Mouse (Mus musculus): ENCODE data around the gene Nkx6-2. TPM values are rescaled to one million over a fixed set of nuclear protein-coding genes. Genes with fewer than 3 reads are reported as not detected.

The Nkx6-2 gene
- polyA plus RNA-seq, 1 experiment from 2014 or later = 0.12 TPM

DNA sequence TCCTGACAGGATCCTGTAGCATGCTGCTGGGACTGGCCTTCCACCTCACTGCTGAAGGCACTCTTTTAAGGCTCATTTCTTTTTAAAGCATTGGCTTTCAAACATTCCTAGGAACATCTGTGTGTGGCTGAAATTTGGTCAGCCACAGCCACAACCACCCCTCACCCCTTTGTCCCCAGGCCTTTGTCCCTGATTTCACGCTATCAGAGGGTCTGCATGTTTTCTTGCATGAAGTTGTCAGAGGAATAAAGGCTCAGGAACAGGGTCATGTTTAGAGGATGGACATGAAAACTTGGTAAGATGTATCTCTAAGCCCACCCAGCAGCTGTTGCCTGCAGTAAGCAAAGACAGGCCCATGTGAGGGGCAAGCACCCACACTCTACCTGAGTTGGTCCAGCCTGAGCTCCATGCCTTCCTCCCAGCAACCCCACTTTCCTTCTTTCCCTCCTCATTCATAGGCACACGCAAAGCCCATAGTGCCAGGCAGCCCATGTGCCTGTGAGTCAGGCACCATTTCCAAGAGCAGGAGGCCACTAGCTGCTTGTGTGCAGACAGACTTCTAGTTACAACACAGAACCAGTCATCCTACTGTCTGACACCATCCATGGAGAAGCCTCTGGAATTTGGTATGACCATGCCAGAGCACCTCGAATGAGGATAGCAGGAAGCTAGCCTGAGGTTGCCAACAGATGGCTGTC, 32.4 kb downstream of the Nkx6-2 start:
- Histone ChIP-seq H3K4me3 (ENCODE audit: control insufficient read depth in 1 of 2, insufficient read depth in 1 of 2, low read depth in 1 of 2, low read length in 2 of 2) (no peak overlapping the region), H3K27ac (replicated peaks in 1 of 2; ENCODE audit: control insufficient read depth in 1 of 2, insufficient read depth in 1 of 2, low read depth in 2 of 2, low read length in 2 of 2) (no peak overlapping the region)
- WGBS = 83% methylated on average over 3 of the region's 3 CpGs

DNA sequence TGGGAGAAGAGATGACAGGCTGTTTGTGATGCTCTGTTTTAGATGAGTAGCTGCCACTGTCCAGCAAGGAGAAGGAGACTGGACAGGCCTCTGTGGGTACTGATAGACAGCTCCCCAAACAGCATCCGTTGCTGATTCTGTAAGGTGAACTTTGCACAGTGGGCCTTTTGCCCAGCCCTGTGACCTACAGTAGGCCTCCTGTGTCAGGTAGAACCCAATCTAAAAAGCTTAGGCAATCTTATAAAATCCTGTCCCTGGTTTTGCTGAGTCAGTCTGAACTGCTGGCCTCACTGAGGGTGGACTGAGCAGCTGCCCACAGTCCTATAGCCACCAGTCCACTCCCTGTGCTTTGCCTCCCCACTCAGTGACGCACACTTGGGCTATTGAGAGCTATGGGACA, 35.3 kb downstream of the Nkx6-2 start:
- Histone ChIP-seq H3K27ac (replicated peaks in 1 of 2; ENCODE audit: control insufficient read depth in 1 of 2, insufficient read depth in 1 of 2, low read depth in 2 of 2, low read length in 2 of 2) (no peak overlapping the region), H3K27me3 (ENCODE audit: control insufficient read depth, insufficient read depth, low read length) (no peaks in the 10 kb centered on the region), H3K9me3 (ENCODE audit: control insufficient read depth, low read length) (no peaks in the 10 kb centered on the region), H3K9ac (ENCODE audit: low read length) (no peak overlapping the region), H3K4me1 (ENCODE audit: control insufficient read depth in 2 of 2, insufficient read depth in 2 of 2, low read length in 2 of 2) (peaks cover 0 to 15% of the 10 kb centered on the region in 2 experiments; a peak in 2 of 4 replicates), H3K4me2 (ENCODE audit: low read length) (no peak overlapping the region), H3K36me3 (ENCODE audit: control insufficient read depth, insufficient read depth, low read length) (peaks cover 53% of the 10 kb centered on the region), H3K4me3 (ENCODE audit: control insufficient read depth in 1 of 2, insufficient read depth in 1 of 2, low read depth in 1 of 2, low read length in 2 of 2) (no peak overlapping the region)
- ATAC-seq (ENCODE audit: insufficient number of reproducible peaks, insufficient read depth, low FRiP score, low read depth) = no peak
- 72% methylated on average over 2 of the region's 2 CpGs for WGBS

More for the DNA sequence above, 32.4 kb downstream of the Nkx6-2 start:
- ATAC-seq (ENCODE audit: insufficient number of reproducible peaks, insufficient read depth, low FRiP score, low read depth) = no peak
- Histone ChIP-seq H3K4me2 (ENCODE audit: low read length) (no peak overlapping the region), H3K36me3 (ENCODE audit: control insufficient read depth, insufficient read depth, low read length) (peaks cover 34% of the 10 kb centered on the region; the same call in 1 of the 2 replicates), H3K4me1 (ENCODE audit: control insufficient read depth in 2 of 2, insufficient read depth in 2 of 2, low read length in 2 of 2) (peaks cover 0 to 8% of the 10 kb centered on the region in 2 experiments; a peak in 2 of 4 replicates), H3K9ac (ENCODE audit: low read length) (no peak overlapping the region), H3K9me3 (ENCODE audit: control insufficient read depth, low read length) (no peaks in the 10 kb centered on the region), H3K27me3 (ENCODE audit: control insufficient read depth, insufficient read depth, low read length) (no peaks in the 10 kb centered on the region)

DNA sequence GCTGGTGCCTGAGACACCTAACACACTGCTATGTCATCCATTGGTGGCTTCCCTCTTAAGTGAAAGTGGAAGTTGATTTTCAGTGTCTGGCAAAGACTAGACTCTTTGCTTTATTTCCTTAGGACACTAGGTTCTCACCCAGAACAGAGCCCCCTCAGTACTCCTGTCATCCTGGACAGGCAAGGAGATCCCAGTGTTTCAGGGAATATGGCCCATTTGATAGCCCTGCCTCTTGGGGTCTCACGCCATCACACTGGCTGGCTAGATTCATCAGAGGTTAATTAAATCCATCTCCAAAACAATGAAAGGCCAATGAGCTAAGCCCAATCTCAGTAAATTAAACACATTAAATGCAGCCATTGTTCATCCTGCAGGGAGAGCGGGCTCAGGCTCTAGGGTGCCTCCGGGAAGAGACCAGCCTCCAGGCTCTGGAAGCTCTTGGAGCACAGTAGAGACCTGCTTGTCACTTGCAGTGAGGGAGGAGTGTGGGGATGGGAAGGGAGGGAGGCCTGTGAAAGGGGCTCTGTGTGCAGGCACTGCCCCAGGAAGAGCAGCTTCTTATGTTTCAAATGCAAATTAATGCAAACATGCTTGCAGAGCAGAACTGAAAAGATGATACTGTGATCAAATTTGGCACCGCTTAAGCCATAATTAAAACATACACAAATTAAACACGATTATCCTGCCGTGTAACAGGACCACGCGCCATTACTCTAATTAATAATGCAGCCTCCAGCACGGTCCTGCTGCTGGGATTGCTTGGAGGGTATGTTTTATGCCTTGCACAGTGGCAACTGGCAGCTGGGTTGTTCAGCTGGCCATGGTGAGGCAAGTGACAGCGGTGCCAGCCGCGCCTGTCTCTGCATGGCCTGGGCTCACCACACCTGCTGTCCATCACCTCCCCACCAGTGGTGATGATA, 37.6 kb downstream of the Nkx6-2 start:
- WGBS = 64% methylated on average over 12 of the region's 12 CpGs
- H3K36me3 ChIP-seq (ENCODE audit: control insufficient read depth, insufficient read depth, low read length) = peaks cover 58% of the 10 kb centered on the region
- H3K27ac ChIP-seq (replicated peaks in 1 of 2; ENCODE audit: control insufficient read depth in 1 of 2, insufficient read depth in 1 of 2, low read depth in 2 of 2, low read length in 2 of 2) = peak overlapping the region in 1 of 2 experiments; percentile 41; a peak in 1 of 4 replicates
- H3K4me1 ChIP-seq (ENCODE audit: control insufficient read depth in 2 of 2, insufficient read depth in 2 of 2, low read length in 2 of 2) = peaks cover 0 to 15% of the 10 kb centered on the region in 2 experiments; a peak in 2 of 4 replicates
- ATAC-seq (ENCODE audit: insufficient number of reproducible peaks, insufficient read depth, low FRiP score, low read depth) = no peak; the same call in 1 of the 2 replicates
- H3K4me2 ChIP-seq (ENCODE audit: low read length) = no peak overlapping the region
- no peak overlapping the region for H3K9ac ChIP-seq (ENCODE audit: low read length)
- H3K4me3 ChIP-seq (ENCODE audit: control insufficient read depth in 1 of 2, insufficient read depth in 1 of 2, low read depth in 1 of 2, low read length in 2 of 2) = no peak overlapping the region
- no peaks in the 10 kb centered on the region for H3K27me3 ChIP-seq (ENCODE audit: control insufficient read depth, insufficient read depth, low read length)
- H3K9me3 ChIP-seq (ENCODE audit: control insufficient read depth, low read length) = no peaks in the 10 kb centered on the region

DNA sequence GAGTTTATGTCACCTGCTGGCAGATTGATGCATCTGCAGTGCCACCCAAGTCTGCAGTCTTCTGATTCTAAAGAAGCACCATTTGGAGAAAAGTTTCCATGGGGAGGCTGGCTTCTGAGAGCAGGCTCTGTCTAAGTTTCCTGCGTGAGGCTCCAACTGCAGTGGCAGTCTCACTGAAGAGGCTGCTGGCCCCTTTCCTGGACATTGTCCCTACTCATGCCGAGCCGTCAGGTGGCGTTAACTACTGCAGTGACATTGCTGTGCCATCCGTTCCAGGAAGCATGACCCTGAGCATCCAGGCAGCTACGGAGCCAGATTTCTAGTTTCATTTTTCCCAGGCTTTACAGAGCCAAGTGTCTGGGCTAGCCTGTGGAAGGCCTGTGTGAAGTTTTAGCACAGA, 41.2 kb downstream of the Nkx6-2 start:
- H3K4me1 ChIP-seq (ENCODE audit: control insufficient read depth in 2 of 2, insufficient read depth in 2 of 2, low read length in 2 of 2) = peaks cover 0 to 15% of the 10 kb centered on the region in 2 experiments; a peak in 2 of 4 replicates
- no peaks in the 10 kb centered on the region for H3K9me3 ChIP-seq (ENCODE audit: control insufficient read depth, low read length)
- H3K4me3 ChIP-seq (ENCODE audit: control insufficient read depth in 1 of 2, insufficient read depth in 1 of 2, low read depth in 1 of 2, low read length in 2 of 2) = no peak overlapping the region
- WGBS = 79% methylated on average over 6 of the region's 6 CpGs
- no peak overlapping the region for H3K9ac ChIP-seq (ENCODE audit: low read length)
- H3K36me3 ChIP-seq (ENCODE audit: control insufficient read depth, insufficient read depth, low read length) = peaks cover 79% of the 10 kb centered on the region
- no peak overlapping the region for H3K27ac ChIP-seq (replicated peaks in 1 of 2; ENCODE audit: control insufficient read depth in 1 of 2, insufficient read depth in 1 of 2, low read depth in 2 of 2, low read length in 2 of 2)
- no peak overlapping the region for H3K4me2 ChIP-seq (ENCODE audit: low read length)
- ATAC-seq (ENCODE audit: insufficient number of reproducible peaks, insufficient read depth, low FRiP score, low read depth) = no peak
- H3K27me3 ChIP-seq (ENCODE audit: control insufficient read depth, insufficient read depth, low read length) = no peaks in the 10 kb centered on the region

DNA sequence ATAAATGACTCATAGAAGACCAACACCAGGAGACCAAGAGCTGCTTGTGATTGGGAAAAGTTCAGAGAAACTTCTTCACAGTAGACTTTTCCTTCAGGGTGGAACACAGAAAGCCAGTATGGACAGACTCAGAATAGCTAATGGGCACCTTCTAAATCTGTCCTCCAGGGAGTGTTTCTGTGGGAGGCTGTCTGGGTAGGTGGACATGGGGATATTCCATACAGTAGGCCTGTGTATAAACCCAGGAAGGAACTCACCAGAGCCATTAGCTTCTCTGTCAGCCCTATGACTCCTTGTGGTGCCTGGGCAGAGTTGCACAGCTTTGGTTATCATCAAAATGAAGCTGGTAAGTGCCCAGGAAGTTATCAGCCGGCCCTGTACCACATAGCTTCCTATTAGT, 42.0 kb downstream of the Nkx6-2 start:
- WGBS = 25% methylated on average over 1 of the region's 1 CpGs
- peaks cover 87% of the 10 kb centered on the region for H3K36me3 ChIP-seq (ENCODE audit: control insufficient read depth, insufficient read depth, low read length)

GRCm38 (mm10) chr7:139538541-139538940, 44.1 kb downstream of the Nkx6-2 start:
- Histone ChIP-seq H3K9me3 (ENCODE audit: control insufficient read depth, low read length) (no peaks in the 10 kb centered on the region), H3K36me3 (ENCODE audit: control insufficient read depth, insufficient read depth, low read length) (peaks cover 84% of the 10 kb centered on the region), H3K27me3 (ENCODE audit: control insufficient read depth, insufficient read depth, low read length) (no peaks in the 10 kb centered on the region), H3K27ac (replicated peaks in 1 of 2; ENCODE audit: control insufficient read depth in 1 of 2, insufficient read depth in 1 of 2, low read depth in 2 of 2, low read length in 2 of 2) (no peak overlapping the region), H3K4me2 (ENCODE audit: low read length) (no peak overlapping the region), H3K9ac (ENCODE audit: low read length) (no peak overlapping the region), H3K4me1 (ENCODE audit: control insufficient read depth in 2 of 2, insufficient read depth in 2 of 2, low read length in 2 of 2) (no peaks in the 10 kb centered on the region), H3K4me3 (ENCODE audit: control insufficient read depth in 1 of 2, insufficient read depth in 1 of 2, low read depth in 1 of 2, low read length in 2 of 2) (no peak overlapping the region)
- 73% methylated on average over 2 of the region's 2 CpGs for WGBS
- ATAC-seq (ENCODE audit: insufficient number of reproducible peaks, insufficient read depth, low FRiP score, low read depth) = no peak

More for the DNA sequence above, 42.0 kb downstream of the Nkx6-2 start:
- Histone ChIP-seq H3K27me3 (ENCODE audit: control insufficient read depth, insufficient read depth, low read length) (no peaks in the 10 kb centered on the region), H3K4me1 (ENCODE audit: control insufficient read depth in 2 of 2, insufficient read depth in 2 of 2, low read length in 2 of 2) (peaks cover 0 to 10% of the 10 kb centered on the region in 2 experiments; a peak in 2 of 4 replicates), H3K9me3 (ENCODE audit: control insufficient read depth, low read length) (no peaks in the 10 kb centered on the region), H3K9ac (ENCODE audit: low read length) (no peak overlapping the region), H3K27ac (replicated peaks in 1 of 2; ENCODE audit: control insufficient read depth in 1 of 2, insufficient read depth in 1 of 2, low read depth in 2 of 2, low read length in 2 of 2) (no peak overlapping the region), H3K4me3 (ENCODE audit: control insufficient read depth in 1 of 2, insufficient read depth in 1 of 2, low read depth in 1 of 2, low read length in 2 of 2) (no peak overlapping the region), H3K4me2 (ENCODE audit: low read length) (no peak overlapping the region)
- no peak for ATAC-seq (ENCODE audit: insufficient number of reproducible peaks, insufficient read depth, low FRiP score, low read depth)

GRCm38 (mm10) chr7:139537831-139538230, 44.8 kb downstream of the Nkx6-2 start:
- Histone ChIP-seq H3K27me3 (ENCODE audit: control insufficient read depth, insufficient read depth, low read length) (no peaks in the 10 kb centered on the region), H3K36me3 (ENCODE audit: control insufficient read depth, insufficient read depth, low read length) (peaks cover 84% of the 10 kb centered on the region), H3K9me3 (ENCODE audit: control insufficient read depth, low read length) (no peaks in the 10 kb centered on the region), H3K4me2 (ENCODE audit: low read length) (no peak overlapping the region), H3K9ac (ENCODE audit: low read length) (no peak overlapping the region), H3K4me1 (ENCODE audit: control insufficient read depth in 2 of 2, insufficient read depth in 2 of 2, low read length in 2 of 2) (no peaks in the 10 kb centered on the region), H3K27ac (replicated peaks in 1 of 2; ENCODE audit: control insufficient read depth in 1 of 2, insufficient read depth in 1 of 2, low read depth in 2 of 2, low read length in 2 of 2) (no peak overlapping the region), H3K4me3 (ENCODE audit: control insufficient read depth in 1 of 2, insufficient read depth in 1 of 2, low read depth in 1 of 2, low read length in 2 of 2) (no peak overlapping the region)
- 93% methylated on average over 9 of the region's 9 CpGs for WGBS
- ATAC-seq (ENCODE audit: insufficient number of reproducible peaks, insufficient read depth, low FRiP score, low read depth) = no peak

Data from heart, embryonic 14.5 days (tissue).